Mouse (Mus musculus) kidney, postnatal 25 days (tissue): Measurements from ENCODE around the gene Pxmp4.
A peak's percentile ranks its signal among the peaks of the same experiment; 100 is the strongest.

ENCODE experiments used
- DNase-seq, 2 experiments: peaks; one replicate each; pipeline ENCODE4 v3.0.0; 2021; ENCODE audit warnings: mixed read lengths in 2 of 2

Pxmp4 gene

GRCm38 (mm10) chr2:154603638-154604153 is at the start of gene Pxmp4:
Gene Pxmp4 (minus strand): TSS chr2:154603708.
- DNase-seq: peak; percentile 99 to 100

DNA sequence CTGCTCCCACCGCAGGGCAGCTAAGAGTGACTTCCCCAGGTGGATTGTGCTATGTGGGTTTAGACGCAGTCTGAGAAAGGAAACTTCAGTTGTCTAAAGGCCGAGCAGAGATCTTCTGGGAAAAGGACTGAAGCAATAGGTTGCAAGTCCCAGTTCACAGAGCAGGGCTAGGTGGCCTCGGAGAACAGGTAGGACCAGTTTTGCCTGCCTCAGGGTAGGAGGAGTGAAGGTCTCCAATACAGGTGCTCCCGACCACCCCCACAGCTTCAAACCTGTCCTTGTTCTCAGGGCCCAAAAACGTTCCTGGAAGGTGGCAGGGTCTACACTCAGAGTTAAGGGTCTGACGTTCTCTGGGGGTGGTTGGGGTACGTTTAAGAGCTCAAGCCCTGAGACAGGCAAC is 47.9 kb upstream of the Pxmp4 start, which contains the start of gene Chmp4b:
Chmp4b (plus strand) TSS at position 343 of the 400 bp plus-strand sequence.
- peak; percentile 73 to 86 for DNase-seq

GRCm38 (mm10) chr2:154650404-154650803 is 46.9 kb upstream of the Pxmp4 start:
- no peak for DNase-seq

- peak; percentile 70 to 75 for DNase-seq
Measured at GRCm38 (mm10) chr2:154648086-154648485, 44.6 kb upstream of the Pxmp4 start.

DNA sequence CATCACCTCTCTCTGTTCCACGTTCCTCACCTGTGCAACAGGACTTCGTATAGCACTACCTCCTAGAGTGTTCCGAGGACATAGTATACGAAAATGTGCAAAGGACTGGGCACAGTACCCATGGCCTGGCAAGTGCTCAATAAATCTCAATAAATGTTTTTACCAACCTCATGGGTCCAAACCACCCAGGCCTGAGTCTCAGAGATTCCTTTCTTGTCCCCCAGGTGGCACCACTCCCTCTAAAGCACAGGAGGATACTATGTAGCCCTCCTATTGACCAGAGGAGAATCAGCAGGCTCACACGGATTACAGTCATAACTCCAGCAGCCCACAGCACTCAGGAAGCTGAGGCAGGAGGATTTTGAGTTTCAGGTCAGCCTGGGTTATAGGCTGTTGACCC is 43.1 kb upstream of the Pxmp4 start:
- DNase-seq: peak in 1 of 2 experiments; percentile 56

DNA sequence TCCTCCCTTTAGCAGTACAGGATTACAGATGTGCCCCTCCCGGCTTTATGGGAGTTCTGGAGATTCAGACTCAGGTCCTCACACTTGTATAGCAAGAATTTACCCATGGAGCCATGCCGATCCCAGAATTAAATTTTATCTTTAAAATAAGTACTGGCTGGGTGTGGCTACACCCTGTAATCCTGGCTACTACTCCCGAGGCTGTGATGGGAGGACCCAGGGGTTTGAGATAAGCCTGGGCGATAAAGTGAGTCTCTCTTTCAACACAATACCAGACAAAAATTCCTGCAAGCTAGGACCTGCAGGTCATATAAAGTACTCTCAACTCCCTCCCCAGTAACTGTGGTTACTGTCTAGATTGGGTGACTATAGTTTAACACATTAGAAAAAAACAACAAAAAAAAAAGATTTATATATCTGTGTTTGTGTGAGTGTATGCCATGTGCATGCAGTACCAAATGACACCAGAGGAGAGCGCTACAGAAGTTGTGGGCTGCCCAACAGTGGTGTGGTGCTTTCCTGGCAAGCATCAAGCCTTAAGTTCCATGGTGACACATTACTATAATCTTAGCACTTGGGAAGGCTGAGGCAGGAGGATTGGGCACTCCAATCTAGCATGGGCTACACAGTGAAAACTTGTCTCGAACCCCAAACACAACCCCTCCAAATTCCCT is 39.3 kb upstream of the Pxmp4 start:
- DNase-seq: no peak

- peak in 1 of 2 experiments; percentile 49 for DNase-seq
Measured at GRCm38 (mm10) chr2:154642005-154642459, 38.5 kb upstream of the Pxmp4 start.

- DNase-seq: no peak
Measured at GRCm38 (mm10) chr2:154641176-154641575, 37.7 kb upstream of the Pxmp4 start.

- no peak for DNase-seq
Measured at GRCm38 (mm10) chr2:154639115-154639514, 35.6 kb upstream of the Pxmp4 start.

DNA sequence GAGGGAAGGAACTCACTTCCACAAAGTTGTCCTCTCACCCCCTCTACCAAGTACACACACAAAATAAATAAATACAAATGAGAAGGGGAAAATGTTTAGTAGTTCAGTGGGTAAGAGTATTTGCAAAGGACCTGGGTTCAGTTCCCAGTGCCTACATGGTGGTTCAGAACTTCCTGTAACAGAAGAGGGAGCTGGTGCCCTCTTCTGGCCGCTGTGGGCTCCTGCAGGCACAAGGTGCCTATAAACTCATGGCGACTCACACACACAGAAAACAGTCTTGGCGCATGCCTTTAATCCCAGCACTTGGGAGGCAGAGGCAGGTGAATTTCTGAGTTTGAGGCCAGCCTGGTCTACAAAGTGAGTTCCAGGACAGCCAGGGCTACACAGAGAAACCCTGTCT is 35.0 kb upstream of the Pxmp4 start:
- DNase-seq: no peak

- DNase-seq: no peak
Measured at GRCm38 (mm10) chr2:154635826-154636225, 32.3 kb upstream of the Pxmp4 start.

DNA sequence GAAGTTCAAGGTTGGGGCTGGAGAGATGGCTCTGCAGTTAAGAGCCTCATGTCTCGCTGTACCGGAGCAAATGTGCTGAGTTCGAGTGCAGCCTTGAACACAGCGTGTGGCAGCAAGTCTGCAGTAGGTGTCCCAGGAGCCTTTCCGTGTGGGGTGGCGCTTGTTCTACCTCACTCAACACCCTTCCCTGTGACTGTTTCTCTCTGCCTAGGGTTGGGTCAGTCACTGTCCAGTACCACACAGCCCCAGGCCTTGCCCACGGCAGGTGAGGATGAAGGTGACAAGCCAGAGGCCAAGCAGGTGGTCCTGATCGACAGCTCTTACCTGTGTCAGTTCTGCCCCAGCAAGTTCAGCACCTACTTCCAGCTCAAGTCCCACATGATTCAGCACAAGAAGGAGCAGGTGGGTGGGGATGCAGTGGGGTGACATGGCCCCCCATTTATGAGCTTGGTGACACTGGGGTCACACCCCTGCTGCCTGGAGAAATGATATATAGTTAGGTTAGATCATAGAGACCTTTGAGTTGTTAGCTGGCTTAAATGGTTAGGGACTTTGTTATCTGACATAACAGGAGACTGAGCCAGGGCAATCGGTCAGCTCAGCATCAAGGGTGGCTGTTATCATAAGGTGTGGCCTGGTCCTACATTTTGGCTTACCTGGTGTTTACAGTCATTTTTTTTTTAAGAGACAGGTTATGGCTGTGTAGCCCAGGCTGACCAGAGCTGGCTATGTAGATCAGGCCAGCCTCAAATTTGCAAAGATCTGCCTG is 30.6 kb upstream of the Pxmp4 start:
- DNase-seq: no peak

- no peak for DNase-seq
Measured at GRCm38 (mm10) chr2:154633039-154633742, 29.7 kb upstream of the Pxmp4 start.

GRCm38 (mm10) chr2:154632203-154632780 is 28.8 kb upstream of the Pxmp4 start:
- DNase-seq: no peak

DNA sequence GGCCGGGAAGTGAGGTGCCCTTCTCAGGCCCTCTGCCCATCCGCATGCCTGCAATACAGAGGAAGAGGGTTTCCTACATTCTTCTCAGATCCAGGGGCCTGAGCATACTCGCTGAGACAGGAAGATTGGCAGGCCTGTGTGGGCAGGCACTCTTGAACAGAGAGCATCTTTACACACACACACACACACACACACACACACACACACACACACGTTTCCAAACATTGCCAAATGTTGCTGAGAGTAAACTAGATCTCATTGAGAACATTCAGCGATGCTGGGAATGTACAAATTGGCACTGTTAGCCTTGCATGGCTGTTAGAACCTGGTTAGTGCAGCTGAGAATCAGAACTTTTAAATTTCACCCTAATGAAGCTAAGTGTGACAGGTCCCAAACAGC is 27.0 kb upstream of the Pxmp4 start:
- DNase-seq: no peak

GRCm38 (mm10) chr2:154624137-154624536 is 20.6 kb upstream of the Pxmp4 start:
- no peak for DNase-seq

- peak; percentile 38 to 75 for DNase-seq
Measured at GRCm38 (mm10) chr2:154621684-154622083, 18.2 kb upstream of the Pxmp4 start.

- no peak for DNase-seq
Measured at GRCm38 (mm10) chr2:154617061-154617460, 13.6 kb upstream of the Pxmp4 start.

DNA sequence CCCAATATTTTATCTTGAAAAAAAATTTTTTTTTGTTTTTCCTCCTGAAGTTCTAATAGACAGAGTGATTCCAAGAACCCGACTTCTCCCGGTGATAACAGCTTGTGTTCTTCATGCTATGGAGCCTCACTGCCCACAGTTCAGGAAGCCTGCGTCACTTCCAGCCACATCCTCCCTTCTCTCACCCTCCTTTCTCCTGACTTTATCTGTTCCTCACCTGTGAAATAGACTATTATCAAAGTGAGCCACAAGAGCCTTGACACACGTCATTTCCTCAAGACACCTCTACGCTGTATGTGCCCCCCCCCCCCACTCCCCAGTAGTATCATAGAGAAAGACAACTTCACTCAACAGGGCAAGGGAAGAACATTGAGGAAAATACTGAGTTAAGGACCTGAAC is 12.2 kb upstream of the Pxmp4 start:
- DNase-seq: no peak

GRCm38 (mm10) chr2:154614841-154615576 is 11.5 kb upstream of the Pxmp4 start:
- DNase-seq: peak; percentile 28 to 50

GRCm38 (mm10) chr2:154613118-154614115 is 9.9 kb upstream of the Pxmp4 start, which contains the start of the genes Zfp341 and 4930519P11Rik:
Gene Zfp341 (plus strand): TSS chr2:154613297.
Gene 4930519P11Rik (minus strand): TSS chr2:154613437.
- peak; percentile 89 to 95 for DNase-seq
